Comparison of ENCODE assay signal across 13 mouse cellular contexts in genomic region chr1:161379685-161380424, GRCm38 (mm10). TPM values are rescaled to one million over a fixed set of nuclear protein-coding genes. Genes with fewer than 3 reads are reported as not detected.
DNase-seq lines count a peak whose midpoint lies in the region; ATAC-seq lines count a peak whose summit lies in the region.
"Had no signal": no experiment of that assay in that cellular context is flagged by ENCODE, and none has a peak within 500 bp of the region (broad histone marks: within the 10 kb centered on the region; RNA-seq: fewer than 3 reads in every experiment).

No protein-coding gene starts in this region.

- H3K36me3 ChIP-seq in heart, embryonic 12.5 days, result no peaks in the 10 kb centered on the region
- no peaks in the 10 kb centered on the region for H3K36me3 ChIP-seq in forebrain, embryonic 12.5 days (replicated peaks)
- no peaks in the 10 kb centered on the region for H3K36me3 ChIP-seq in limb, embryonic 11.5 days (ENCODE audit: control insufficient read depth, insufficient read depth, low read length)

- no peak overlapping the region for H3K9ac ChIP-seq in heart, embryonic 12.5 days
- H3K9ac ChIP-seq in forebrain, embryonic 12.5 days, result no peak overlapping the region
- no peak overlapping the region for H3K9ac ChIP-seq in limb, embryonic 11.5 days (ENCODE audit: low read length)

- ATAC-seq in heart, embryonic 12.5 days (ENCODE audit: insufficient number of reproducible peaks, low FRiP score), result no peak
- peak; percentile 85; the same call in 1 of the 2 replicates for ATAC-seq in forebrain, embryonic 12.5 days (ENCODE audit: low FRiP score)
- 0 out of 2 replicates have a peak, but pooled peaks have one; percentile 28 for ATAC-seq in limb, embryonic 11.5 days (ENCODE audit: insufficient number of reproducible peaks, low FRiP score, low TSS enrichment, low read depth)
- ATAC-seq in activated CD4-positive, CD25-positive, alpha-beta regulatory T cell, adult 4 months, result no peak
- no peak for ATAC-seq in monocyte, adult 5-6 weeks (replicated peaks; ENCODE audit: insufficient number of reproducible peaks, low FRiP score, low TSS enrichment, poor library complexity, severe bottlenecking)

- no peak overlapping the region for H3K4me2 ChIP-seq in heart, embryonic 12.5 days
- peak overlapping the region; percentile 8; the same call in 1 of the 2 replicates for H3K4me2 ChIP-seq in forebrain, embryonic 12.5 days
- H3K4me2 ChIP-seq in limb, embryonic 11.5 days (ENCODE audit: low read depth, severe bottlenecking), result no peak overlapping the region

- H3K4me3 ChIP-seq in heart, embryonic 12.5 days, result no peak overlapping the region
- no peak overlapping the region for H3K4me3 ChIP-seq in forebrain, embryonic 12.5 days (replicated peaks)
- no peak overlapping the region for H3K4me3 ChIP-seq in limb, embryonic 11.5 days (ENCODE audit: low read depth, low read length)

- no peaks in the 10 kb centered on the region for H3K4me1 ChIP-seq in heart, embryonic 12.5 days (replicated peaks)
- H3K4me1 ChIP-seq in forebrain, embryonic 12.5 days, result peaks cover 11% of the 10 kb centered on the region
- no peaks in the 10 kb centered on the region for H3K4me1 ChIP-seq in limb, embryonic 11.5 days (ENCODE audit: control insufficient read depth, insufficient read depth, low read length)

- H3K27ac ChIP-seq in heart, embryonic 12.5 days (ENCODE audit: poor library complexity, severe bottlenecking), result no peak overlapping the region
- H3K27ac ChIP-seq in forebrain, embryonic 12.5 days, result no peak overlapping the region
- no peak overlapping the region for H3K27ac ChIP-seq in limb, embryonic 11.5 days (replicated peaks; ENCODE audit: low read depth, low read length)

- 31% methylated on average over 11 of the region's 11 CpGs for WGBS in heart, embryonic 12.5 days
- WGBS in forebrain, embryonic 12.5 days, result 9% methylated on average over 11 of the region's 11 CpGs
- 18% methylated on average over 11 of the region's 11 CpGs for WGBS in limb, embryonic 11.5 days

- no peaks in the 10 kb centered on the region for H3K9me3 ChIP-seq in heart, embryonic 12.5 days (replicated peaks)
- H3K9me3 ChIP-seq in forebrain, embryonic 12.5 days, result no peaks in the 10 kb centered on the region
- H3K9me3 ChIP-seq in limb, embryonic 11.5 days (ENCODE audit: control insufficient read depth, low read length), result no peaks in the 10 kb centered on the region

- peak; percentile 19 for DNase-seq in heart, adult 8-10 months (ENCODE audit: low spot score)
- DNase-seq in ES-CJ7 (ENCODE audit: low read depth, low spot score), result peak; percentile 30
- DNase-seq in limb, embryonic 11.5 days (ENCODE audit: low spot score), result no peak
- DNase-seq in left cerebral cortex, postnatal 36 days (ENCODE audit: low spot score in 2 of 2), result no peak
- DNase-seq: thymus, postnatal 25 days had no signal

- intact Hi-C loops in left cerebral cortex, postnatal 36 days (cut with DNase I), result no loop called here

- H3K27me3 ChIP-seq in heart, embryonic 12.5 days (replicated peaks), result no peaks in the 10 kb centered on the region
- no peaks in the 10 kb centered on the region for H3K27me3 ChIP-seq in forebrain, embryonic 12.5 days
- no peaks in the 10 kb centered on the region for H3K27me3 ChIP-seq in limb, embryonic 11.5 days (ENCODE audit: control insufficient read depth, insufficient read depth, low read length)

RNA-seq across cellular contexts. Expression of gene Tnfsf4, which starts 15.4 kb away (rescaled TPM):
- not detected for total RNA-seq in heart, adult 8-10 months (2022)
- 0.10 TPM in 1 of 2 replicates, not detected in the other for polyA plus RNA-seq in heart, embryonic 12.5 days (2016; fragmentation: Nextera tagmentation; extraction: Ambion mirVana)
- polyA plus RNA-seq in forebrain, embryonic 12.5 days (2016; fragmentation: Nextera tagmentation; extraction: Ambion mirVana), result not detected in 2 replicates
- 0.08 TPM in 1 of 2 replicates, not detected in the other for polyA plus RNA-seq in limb, embryonic 11.5 days (2014; fragmentation: Nextera tagmentation; extraction: Ambion mirVana)
- not detected for total RNA-seq in left cerebral cortex, postnatal 36 days (2021)
- 1 to 10 TPM in 1 of 2 experiments, under 1 TPM in 1; 0.29 to 2.1 TPM for polyA plus RNA-seq in activated CD4-positive, CD25-positive, alpha-beta regulatory T cell, adult 4 months (2017; shearing (Covaris generic))
- total RNA-seq in monocyte, adult 5-6 weeks (2017), result 0.58 to 2.3 TPM (median 1.3 TPM) in 3 replicates
- total RNA-seq: left cerebral cortex, postnatal 10 days; MEL had no signal
- polyA plus RNA-seq: embryonic facial prominence, embryonic 11.5 days; neural tube, embryonic 11.5 days had no signal

Comparison
In these comparisons a context has a peak if more than half of its experiments do, and no peak if none do; other contexts are left out.
1. DNase-seq: peak in heart, adult 8-10 months (single experiment) and ES-CJ7 (single experiment); none in limb, embryonic 11.5 days (single experiment) and left cerebral cortex, postnatal 36 days (0 of 2).
2. ATAC-seq: peak in forebrain, embryonic 12.5 days (single experiment) and limb, embryonic 11.5 days (single experiment); none in heart, embryonic 12.5 days (single experiment), activated CD4-positive, CD25-positive, alpha-beta regulatory T cell, adult 4 months (single experiment) and monocyte, adult 5-6 weeks (single experiment).